Mouse (Mus musculus): ENCODE measurements around the gene Wdr78. TPM values are rescaled to one million over a fixed set of nuclear protein-coding genes. Genes with fewer than 3 reads are reported as not detected.

Wdr78 gene
- polyA plus RNA-seq, 1 experiment from 2014 or later: 2.0 TPM

- ATAC-seq (replicated peaks; ENCODE audit: low FRiP score) (no peak), DNase-seq (ENCODE audit: low spot score) (no peak)
- Histone ChIP-seq H3K9ac (ENCODE audit: low read depth, low read length) (no peak overlapping the region), H3K4me3 (ENCODE audit: low read depth, low read length) (no peak overlapping the region), H3K27ac (ENCODE audit: low read depth, low read length) (no peak overlapping the region), H3K27me3 (replicated peaks; ENCODE audit: control insufficient read depth, insufficient read depth, low read length) (no peaks in the 10 kb centered on the region), H3K9me3 (ENCODE audit: control insufficient read depth, low read length) (no peaks in the 10 kb centered on the region), H3K4me1 (replicated peaks; ENCODE audit: control insufficient read depth, insufficient read depth, low read length) (no peaks in the 10 kb centered on the region), H3K36me3 (ENCODE audit: control insufficient read depth, insufficient read depth, low read length) (no peaks in the 10 kb centered on the region), H3K4me2 (peak overlapping the region; percentile 27)
- WGBS: 53% methylated on average over 14 of the region's 14 CpGs
These were observed 75.1 kb downstream of the Wdr78 start for GRCm38 (mm10) chr4:103039103-103039837.

DNA sequence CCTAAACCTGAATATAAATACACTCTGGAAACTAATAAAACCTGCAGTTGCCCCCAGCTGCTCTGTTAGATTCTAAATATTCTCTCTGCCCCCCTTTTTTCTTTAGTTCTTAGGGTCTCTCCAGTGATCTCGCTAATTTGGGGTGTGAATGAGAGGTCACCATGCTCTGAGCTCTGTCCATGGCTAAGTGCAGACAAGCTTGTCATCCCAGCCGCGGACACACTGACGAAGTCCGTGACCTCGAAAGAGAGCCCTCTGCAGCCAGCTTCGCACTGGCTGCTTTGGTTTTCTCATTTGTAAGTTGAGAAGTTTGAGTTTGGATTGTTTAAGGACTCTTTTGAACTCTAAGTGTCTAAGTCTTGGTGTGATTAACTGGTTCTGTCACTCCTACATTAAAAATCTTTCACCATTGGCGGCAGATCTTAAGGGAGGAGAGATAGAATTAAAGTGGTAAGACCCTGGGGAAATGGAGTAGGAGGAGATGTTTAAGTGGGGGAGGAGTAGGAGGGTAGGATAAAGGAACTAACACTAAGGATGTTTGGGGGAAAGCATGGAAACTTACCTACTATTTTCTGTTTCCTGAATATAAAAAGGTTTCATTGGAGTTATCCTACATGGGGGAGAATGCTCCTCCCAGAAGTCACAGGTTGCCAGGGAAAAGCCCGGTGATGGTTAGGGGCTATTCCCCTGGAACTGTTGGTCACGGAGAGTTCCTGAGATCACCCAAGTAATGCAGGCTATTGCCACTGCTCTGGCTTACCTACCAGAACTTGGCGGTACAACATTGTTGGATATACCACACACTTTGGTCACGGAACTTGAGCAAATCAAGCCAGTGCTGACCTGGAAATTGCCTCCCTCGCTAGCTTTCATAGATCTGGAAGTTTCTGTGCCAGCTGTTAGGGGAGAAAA, 85.9 kb downstream of the Wdr78 start:
- Histone ChIP-seq H3K9ac (ENCODE audit: low read depth, low read length) (no peak overlapping the region), H3K36me3 (ENCODE audit: control insufficient read depth, insufficient read depth, low read length) (no peaks in the 10 kb centered on the region), H3K4me2 (no peak overlapping the region), H3K27me3 (replicated peaks; ENCODE audit: control insufficient read depth, insufficient read depth, low read length) (no peaks in the 10 kb centered on the region), H3K4me3 (ENCODE audit: low read depth, low read length) (no peak overlapping the region), H3K4me1 (replicated peaks; ENCODE audit: control insufficient read depth, insufficient read depth, low read length) (no peaks in the 10 kb centered on the region), H3K9me3 (ENCODE audit: control insufficient read depth, low read length) (no peaks in the 10 kb centered on the region), H3K27ac (ENCODE audit: low read depth, low read length) (no peak overlapping the region)
- no peak for DNase-seq (ENCODE audit: low spot score)
- 63% methylated on average over 13 of the region's 13 CpGs for WGBS
- ATAC-seq (replicated peaks; ENCODE audit: low FRiP score): no peak

- ATAC-seq (replicated peaks; ENCODE audit: low FRiP score) (no peak), DNase-seq (ENCODE audit: low spot score) (no peak)
- WGBS: 74% methylated on average over 7 of the region's 7 CpGs
- Histone ChIP-seq H3K27me3 (replicated peaks; ENCODE audit: control insufficient read depth, insufficient read depth, low read length) (no peaks in the 10 kb centered on the region), H3K4me3 (ENCODE audit: low read depth, low read length) (no peak overlapping the region), H3K4me2 (no peak overlapping the region), H3K9me3 (ENCODE audit: control insufficient read depth, low read length) (no peaks in the 10 kb centered on the region), H3K27ac (ENCODE audit: low read depth, low read length) (no peak overlapping the region), H3K36me3 (ENCODE audit: control insufficient read depth, insufficient read depth, low read length) (no peaks in the 10 kb centered on the region), H3K4me1 (replicated peaks; ENCODE audit: control insufficient read depth, insufficient read depth, low read length) (no peaks in the 10 kb centered on the region), H3K9ac (ENCODE audit: low read depth, low read length) (no peak overlapping the region)
These were observed 86.6 kb downstream of the Wdr78 start for GRCm38 (mm10) chr4:103027745-103028144.

- Histone ChIP-seq H3K27ac (ENCODE audit: low read depth, low read length) (no peak within 1 kb of the TSS), H3K9ac (ENCODE audit: low read depth, low read length) (no peak within 1 kb of the TSS), H3K4me1 (replicated peaks; ENCODE audit: control insufficient read depth, insufficient read depth, low read length) (no peaks in the 10 kb centered on the region), H3K36me3 (ENCODE audit: control insufficient read depth, insufficient read depth, low read length) (no peaks in the 10 kb centered on the region), H3K27me3 (replicated peaks; ENCODE audit: control insufficient read depth, insufficient read depth, low read length) (no peaks in the 10 kb centered on the region), H3K9me3 (ENCODE audit: control insufficient read depth, low read length) (no peaks in the 10 kb centered on the region), H3K4me3 (ENCODE audit: low read depth, low read length) (no peak within 1 kb of the TSS), H3K4me2 (no peak within 1 kb of the TSS)
- no peak for ATAC-seq (replicated peaks; ENCODE audit: low FRiP score)
- DNase-seq (ENCODE audit: low spot score): no peak
- 66% methylated on average over 4 of the region's 4 CpGs for WGBS
These were observed 87.7 kb downstream of the Wdr78 start, which contains the start of gene Insl5 for GRCm38 (mm10) chr4:103026621-103027020. TSS of gene Insl5 (minus strand) at chr4:103026842.

GRCm38 (mm10) chr4:103013490-103013889, 100.9 kb downstream of the Wdr78 start:
- ATAC-seq (replicated peaks; ENCODE audit: low FRiP score) (no peak), DNase-seq (ENCODE audit: low spot score) (no peak)
- Histone ChIP-seq H3K27ac (ENCODE audit: low read depth, low read length) (no peak overlapping the region), H3K9me3 (ENCODE audit: control insufficient read depth, low read length) (no peaks in the 10 kb centered on the region), H3K4me3 (ENCODE audit: low read depth, low read length) (no peak overlapping the region), H3K36me3 (ENCODE audit: control insufficient read depth, insufficient read depth, low read length) (no peaks in the 10 kb centered on the region), H3K27me3 (replicated peaks; ENCODE audit: control insufficient read depth, insufficient read depth, low read length) (no peaks in the 10 kb centered on the region), H3K4me1 (replicated peaks; ENCODE audit: control insufficient read depth, insufficient read depth, low read length) (no peaks in the 10 kb centered on the region), H3K9ac (ENCODE audit: low read depth, low read length) (no peak overlapping the region), H3K4me2 (no peak overlapping the region)
- 19% methylated on average over 4 of the region's 4 CpGs for whole genome bisulfite sequencing

- H3K4me2 ChIP-seq: no peak overlapping the region
- no peaks in the 10 kb centered on the region for H3K27me3 ChIP-seq (replicated peaks; ENCODE audit: control insufficient read depth, insufficient read depth, low read length)
- 52% methylated on average over 7 of the region's 7 CpGs for WGBS
- H3K36me3 ChIP-seq (ENCODE audit: control insufficient read depth, insufficient read depth, low read length): no peaks in the 10 kb centered on the region
- DNase-seq (ENCODE audit: low spot score) (no peak), ATAC-seq (replicated peaks; ENCODE audit: low FRiP score) (no peak)
- H3K4me3 ChIP-seq (ENCODE audit: low read depth, low read length): no peak overlapping the region
- H3K4me1 ChIP-seq (replicated peaks; ENCODE audit: control insufficient read depth, insufficient read depth, low read length): no peaks in the 10 kb centered on the region
- no peak overlapping the region for H3K9ac ChIP-seq (ENCODE audit: low read depth, low read length)
- H3K9me3 ChIP-seq (ENCODE audit: control insufficient read depth, low read length): no peaks in the 10 kb centered on the region
- H3K27ac ChIP-seq (ENCODE audit: low read depth, low read length): no peak overlapping the region
These were observed 102.5 kb downstream of the Wdr78 start for GRCm38 (mm10) chr4:103011823-103012222.

- Histone ChIP-seq H3K4me2 (no peak overlapping the region), H3K4me1 (replicated peaks; ENCODE audit: control insufficient read depth, insufficient read depth, low read length) (no peaks in the 10 kb centered on the region), H3K9me3 (ENCODE audit: control insufficient read depth, low read length) (no peaks in the 10 kb centered on the region), H3K36me3 (ENCODE audit: control insufficient read depth, insufficient read depth, low read length) (no peaks in the 10 kb centered on the region), H3K9ac (ENCODE audit: low read depth, low read length) (no peak overlapping the region), H3K27me3 (replicated peaks; ENCODE audit: control insufficient read depth, insufficient read depth, low read length) (no peaks in the 10 kb centered on the region), H3K4me3 (ENCODE audit: low read depth, low read length) (no peak overlapping the region), H3K27ac (ENCODE audit: low read depth, low read length) (no peak overlapping the region)
- WGBS: 83% methylated on average over 4 of the region's 4 CpGs
- DNase-seq (ENCODE audit: low spot score): no peak
- no peak for ATAC-seq (replicated peaks; ENCODE audit: low FRiP score)
These were observed 103.6 kb downstream of the Wdr78 start for GRCm38 (mm10) chr4:103010734-103011133.

DNA sequence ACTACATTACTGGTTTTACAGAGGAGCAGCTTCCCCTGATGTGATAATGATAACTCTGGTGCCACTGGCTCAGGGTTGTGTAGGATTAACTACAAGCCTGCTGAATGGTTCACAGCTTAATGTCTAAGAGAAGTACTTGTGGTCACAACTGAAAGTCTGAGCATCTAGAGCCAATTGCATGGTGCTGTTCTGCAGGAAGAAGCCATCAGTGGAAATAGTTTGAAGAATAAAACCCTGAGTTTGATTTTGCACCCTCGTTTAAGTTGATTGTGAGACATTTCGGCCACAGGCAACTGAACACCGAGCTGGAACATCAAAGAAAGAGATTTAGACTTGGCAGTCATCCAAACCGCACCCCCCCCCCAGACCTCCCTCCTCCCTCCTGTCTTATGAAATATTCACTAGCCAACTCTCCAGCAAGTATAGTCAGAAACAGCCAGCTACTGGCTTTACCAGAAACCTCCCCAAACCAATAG, 107.4 kb downstream of the Wdr78 start:
- no peaks in the 10 kb centered on the region for H3K4me1 ChIP-seq (replicated peaks; ENCODE audit: control insufficient read depth, insufficient read depth, low read length)
- H3K9ac ChIP-seq (ENCODE audit: low read depth, low read length): no peak overlapping the region
- H3K36me3 ChIP-seq (ENCODE audit: control insufficient read depth, insufficient read depth, low read length): no peaks in the 10 kb centered on the region
- no peak overlapping the region for H3K4me2 ChIP-seq
- no peaks in the 10 kb centered on the region for H3K27me3 ChIP-seq (replicated peaks; ENCODE audit: control insufficient read depth, insufficient read depth, low read length)
- ATAC-seq (replicated peaks; ENCODE audit: low FRiP score): no peak
- 56% methylated on average over 4 of the region's 4 CpGs for WGBS
- no peak overlapping the region for H3K27ac ChIP-seq (ENCODE audit: low read depth, low read length)
- no peak overlapping the region for H3K4me3 ChIP-seq (ENCODE audit: low read depth, low read length)
- H3K9me3 ChIP-seq (ENCODE audit: control insufficient read depth, low read length): no peaks in the 10 kb centered on the region
- DNase-seq (ENCODE audit: low spot score): no peak
